Mouse (Mus musculus): ENCODE results near the gene Sh3bp5.

DNA sequence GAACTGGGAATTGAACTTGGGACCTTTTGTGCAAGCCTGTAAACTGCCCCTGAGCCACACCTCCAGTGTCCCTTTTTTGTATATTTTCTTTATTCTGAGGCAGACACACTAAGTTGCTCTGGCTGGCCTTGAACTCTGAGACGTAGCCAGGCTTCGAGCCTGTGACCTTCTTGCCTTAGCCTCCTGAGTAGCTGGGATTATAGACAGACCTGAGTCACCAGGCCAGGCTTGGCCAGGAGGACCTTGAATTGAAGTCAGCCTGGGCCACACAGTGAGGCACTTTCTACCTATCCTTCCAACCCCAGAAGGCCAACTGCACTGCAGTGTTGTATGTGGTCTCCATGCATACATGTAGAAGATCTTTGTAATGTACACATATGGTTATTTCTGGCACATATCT lies 39.5 kb downstream of the Sh3bp5 start:
- TF ChIP-seq CTCF (conservative IDR thresholded peaks at IDR 0.05; ENCODE audit: insufficient read depth, insufficient read length, low read depth, low read length) = no peak
- TF ChIP-seq POLR2A (IDR thresholded peaks at IDR 0.05; ENCODE audit: low read depth, low read length) = no peak

All from kidney, adult 2 months (tissue).